Mouse (Mus musculus) heart, postnatal 10 days (tissue): ENCODE measurements around the gene Serpind1. TPM values are rescaled to one million over a fixed set of nuclear protein-coding genes. Genes with fewer than 3 reads are reported as not detected.

Experiments used
- DNase-seq, 2 experiments: peaks; one replicate each; pipeline ENCODE4 v3.0.0; 2021
- intact Hi-C: fragments of 180-260 bp; cut with DNase I; formaldehyde crosslinking; loops from one replicate; pipeline ENCODE4 v1.15.1; 2025
- total RNA-seq, 2 experiments: library from RNA; stranded (reverse); gene quantifications; 2 replicates each; pipeline ENCODE4 v1.2.3; 2021

The Serpind1 gene
- total RNA-seq, result 1 to 10 TPM; 2.8 to 3.0 TPM

DNA sequence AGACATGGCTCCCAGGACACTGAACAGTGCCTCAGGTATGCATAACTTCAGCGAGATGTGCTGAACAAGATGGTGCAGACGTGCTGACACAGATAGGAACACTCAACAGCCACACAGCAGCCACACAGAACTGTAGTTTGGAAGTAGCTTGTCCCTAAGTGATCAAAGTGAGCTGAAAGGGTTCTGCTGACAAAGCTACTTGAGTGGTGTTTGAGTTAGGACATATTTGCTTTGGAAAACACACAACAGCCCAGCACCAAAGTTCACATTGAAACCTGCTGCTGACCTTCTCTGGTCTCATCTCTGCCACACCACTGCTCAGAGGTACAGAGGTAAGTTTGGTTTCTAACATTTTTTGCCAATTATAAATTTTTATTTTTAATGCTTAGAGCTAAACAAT is at the start of gene Serpind1:
Gene Serpind1, plus strand, starts transcription at position 256 of the 400 bp plus-strand sequence.
- intact Hi-C loops, result no loop called here
- no peak for DNase-seq

DNA sequence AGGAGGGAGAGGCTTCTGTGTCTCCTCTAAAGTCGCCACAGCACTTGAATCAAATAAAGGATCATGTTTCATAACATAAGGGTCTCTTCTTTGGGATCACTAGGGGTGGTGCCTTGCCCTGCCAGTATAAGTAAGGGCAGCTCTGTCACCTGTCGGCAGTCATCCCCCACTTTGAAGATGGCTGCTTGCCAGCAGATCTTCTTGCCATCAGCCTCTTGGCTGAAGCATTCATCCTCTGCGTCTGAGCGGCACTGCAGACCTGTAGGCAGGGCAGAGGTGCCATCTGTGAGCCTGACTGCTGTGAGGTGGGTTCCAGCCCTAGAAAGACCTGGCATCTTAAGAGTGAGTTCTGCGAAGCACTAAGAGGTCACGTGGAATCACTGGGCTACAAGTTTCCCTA is 48.0 kb upstream of the Serpind1 start:
- intact Hi-C loops, result no loop called here
- peak in 1 of 2 experiments; percentile 14 for DNase-seq

DNA sequence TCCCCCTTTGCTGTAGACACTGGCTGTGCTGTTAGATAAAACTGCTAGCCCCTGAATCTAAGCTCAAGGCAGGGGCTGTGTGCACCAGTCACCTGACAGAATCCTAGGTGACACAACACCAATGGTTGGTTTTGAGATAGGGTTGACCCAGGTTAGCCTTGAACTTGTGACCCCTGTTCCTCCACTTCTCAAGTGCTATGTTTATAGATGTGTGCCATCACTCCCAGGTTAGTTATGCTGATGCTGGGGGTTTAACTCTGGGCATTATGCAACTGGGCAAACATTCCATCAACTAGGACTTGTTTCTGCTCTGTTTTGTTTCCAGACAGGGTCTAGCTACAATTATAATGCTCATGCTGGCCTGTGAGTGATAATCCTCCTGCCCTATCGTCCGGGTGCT is 44.1 kb upstream of the Serpind1 start:
- no peak for DNase-seq
- intact Hi-C loops, result no loop called here

DNA sequence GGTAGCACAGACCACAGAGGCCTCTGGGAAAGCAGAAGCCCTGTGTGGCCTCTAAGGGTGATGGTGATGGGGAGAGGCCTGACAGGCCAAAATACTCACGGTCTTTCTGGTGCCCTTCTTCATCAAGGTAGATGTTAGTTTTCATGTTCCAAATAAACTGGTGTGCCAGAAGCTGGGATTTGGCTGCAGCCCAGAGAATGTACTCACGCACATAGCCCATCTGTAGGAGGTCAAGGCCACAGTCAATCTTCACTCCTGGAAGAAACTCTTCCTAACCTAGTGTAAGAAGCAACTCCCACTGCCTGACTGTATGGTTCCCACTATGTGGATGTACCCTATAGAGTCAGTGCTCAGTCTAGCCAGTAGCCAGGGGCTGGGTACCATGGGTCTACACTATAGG is 40.2 kb upstream of the Serpind1 start:
- intact Hi-C loops, result loop anchor here (5.0 kb wide), 1 partner anchor 164 kb away; the partner anchor contains the start of gene 2610318N02Rik
- DNase-seq, result no peak

DNA sequence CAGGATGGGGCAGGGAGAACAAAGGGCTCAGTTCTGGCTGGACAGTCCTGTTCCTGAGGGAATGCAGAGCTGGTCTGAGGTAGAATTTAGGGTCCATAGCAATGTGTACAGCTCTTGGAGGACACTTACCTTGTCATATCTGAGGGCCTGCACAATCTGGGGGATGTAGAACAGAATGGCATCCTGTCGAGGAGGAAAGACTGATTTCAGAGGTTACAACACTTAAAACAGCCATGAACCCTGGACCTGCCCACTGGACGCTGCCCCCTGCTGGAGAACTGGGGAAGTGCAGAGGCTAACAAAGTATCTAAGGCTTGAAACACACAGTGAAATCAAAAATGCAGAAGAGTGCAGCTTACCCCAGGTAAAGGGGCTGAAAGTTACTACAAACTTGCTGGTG is 38.4 kb upstream of the Serpind1 start:
- DNase-seq, result peak; percentile 65 to 86
- intact Hi-C loops, result loop anchor here (5.0 kb wide), 1 partner anchor 165 kb away; the partner anchor contains the start of gene 2610318N02Rik

DNA sequence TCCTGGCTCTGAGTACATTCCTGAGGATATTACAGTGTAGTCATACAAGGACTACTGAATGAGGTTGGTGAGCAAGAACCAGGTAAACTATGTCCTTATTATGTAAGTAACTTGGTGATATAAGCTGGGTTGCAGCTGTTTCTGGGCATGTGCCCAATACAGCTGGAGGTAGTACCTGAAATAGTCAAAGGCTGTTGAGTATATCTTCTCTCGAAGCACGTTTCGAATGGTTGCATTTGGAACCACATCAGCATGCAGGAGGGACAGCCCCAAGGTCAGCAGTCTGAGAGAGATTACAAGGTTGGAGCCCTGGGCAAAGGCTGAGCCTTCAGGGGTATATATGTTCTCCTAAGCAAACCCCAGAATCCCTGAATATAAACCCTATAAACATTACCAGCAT is 30.4 kb upstream of the Serpind1 start:
- DNase-seq, result peak in 1 of 2 experiments; percentile 9

DNA sequence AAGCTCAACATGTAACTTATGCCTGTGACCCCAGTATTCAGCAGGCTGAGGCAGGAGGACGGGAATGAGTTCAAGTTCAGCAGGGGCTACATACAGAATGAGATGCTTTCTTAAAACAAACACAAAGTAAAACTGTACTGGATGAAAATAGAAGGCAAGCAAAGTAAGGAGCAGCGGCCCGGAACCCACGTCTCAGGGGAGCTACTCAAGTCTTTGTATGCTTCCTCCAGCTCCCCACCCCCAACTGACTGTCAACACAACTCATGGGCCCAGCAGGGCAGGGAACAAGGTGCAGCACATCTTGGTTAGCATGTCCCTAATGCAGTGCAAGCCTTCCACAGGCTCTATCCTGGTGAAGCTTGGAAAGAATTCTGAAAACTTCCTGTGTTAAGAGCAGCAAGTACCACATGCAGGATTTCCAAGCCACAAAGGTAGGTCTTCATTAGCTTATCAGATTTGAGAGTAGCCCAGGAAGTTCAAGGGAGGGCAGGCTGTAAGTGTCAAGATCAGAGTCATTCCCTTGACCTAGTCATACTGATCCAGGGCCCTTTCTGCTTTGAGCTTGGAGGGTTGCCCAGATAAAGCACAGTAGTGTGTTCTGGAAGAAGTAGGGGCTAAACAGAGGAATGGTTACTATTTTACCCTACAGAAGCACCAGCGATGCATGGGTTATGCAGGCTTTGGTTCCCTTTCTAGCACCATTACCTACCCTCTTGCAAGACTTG is 27.5 kb upstream of the Serpind1 start:
- intact Hi-C loops, result no loop called here
- DNase-seq, result no peak

More for the DNA sequence above, 30.4 kb upstream of the Serpind1 start:
- intact Hi-C loops, result no loop called here

DNA sequence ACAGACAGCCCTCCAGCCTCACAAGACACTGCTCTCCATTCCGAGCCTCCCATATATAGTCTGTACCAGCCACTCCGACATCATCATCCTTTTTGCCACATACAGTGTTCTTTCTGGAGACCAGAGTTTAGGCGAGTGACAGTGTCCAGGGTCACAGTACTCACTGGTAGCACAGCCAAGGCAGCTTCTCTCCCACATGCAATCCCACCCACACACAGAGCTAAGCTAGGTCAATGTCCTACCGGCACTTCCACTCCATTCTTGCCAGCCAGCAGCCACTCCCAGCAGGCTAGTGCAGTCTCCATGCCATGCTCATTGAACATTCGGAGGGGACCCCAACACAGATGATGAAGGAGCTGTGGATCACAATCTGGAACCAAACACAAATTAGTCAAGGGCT is 23.7 kb upstream of the Serpind1 start:
- intact Hi-C loops, result no loop called here
- no peak for DNase-seq

DNA sequence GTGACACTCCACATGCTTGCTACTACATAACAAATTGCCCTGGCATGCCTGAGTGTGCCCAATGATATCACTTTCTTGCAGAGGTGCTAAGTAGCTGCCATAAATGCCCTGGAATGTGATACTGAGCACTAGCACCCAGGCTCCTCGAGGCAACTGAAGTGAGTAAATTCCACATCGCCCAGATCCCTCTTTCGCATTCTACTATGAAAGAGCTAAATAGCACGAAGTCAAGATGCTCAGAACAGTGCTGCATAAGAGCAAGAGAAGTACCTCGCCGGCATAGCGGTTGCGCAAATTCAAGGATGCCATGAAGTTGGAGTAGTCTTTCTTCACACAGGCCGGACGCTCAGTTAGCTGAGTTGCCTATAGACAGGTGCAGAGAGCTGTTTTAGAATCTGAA is 22.1 kb upstream of the Serpind1 start:
- intact Hi-C loops, result no loop called here

DNA sequence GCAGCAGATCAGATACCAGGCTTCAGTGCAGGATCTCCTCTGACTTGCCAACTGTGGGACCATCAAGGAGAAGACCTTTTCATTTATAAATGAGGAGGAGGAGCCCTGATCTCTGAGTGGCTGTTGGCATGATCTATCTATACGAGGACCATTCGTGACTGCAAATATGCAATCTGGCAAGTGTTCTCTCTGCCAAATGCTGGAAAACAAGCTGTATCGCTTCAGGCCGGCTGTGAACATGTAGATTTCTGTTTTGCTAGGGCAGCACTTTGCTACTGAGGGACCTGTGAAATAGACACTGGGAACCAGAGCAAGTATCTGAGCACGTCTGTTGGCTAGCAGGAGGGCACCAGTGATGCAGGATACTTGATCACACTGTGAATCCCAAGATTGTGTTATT is 18.6 kb upstream of the Serpind1 start:
- intact Hi-C loops, result no loop called here
- no peak for DNase-seq

More for the DNA sequence above, 22.1 kb upstream of the Serpind1 start:
- DNase-seq, result no peak

DNA sequence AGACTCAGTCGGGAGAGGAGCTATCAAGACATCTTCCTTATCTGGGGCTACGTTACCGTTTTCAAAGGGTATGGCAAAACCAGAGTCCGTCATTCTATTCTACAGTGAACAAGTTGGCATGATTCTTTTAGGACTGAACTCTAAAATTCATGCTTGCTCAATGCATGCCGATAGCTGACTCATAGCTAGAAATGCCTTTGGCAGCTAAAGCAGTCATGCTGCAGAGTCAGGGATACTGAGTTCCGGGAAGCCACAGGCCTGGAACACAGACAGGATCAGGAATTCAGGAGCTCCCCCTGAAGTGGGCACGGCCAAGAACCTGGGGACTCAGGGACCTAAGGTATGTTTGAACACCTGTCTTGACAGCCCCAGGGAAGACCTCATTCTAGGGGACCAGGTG is 14.6 kb upstream of the Serpind1 start:
- intact Hi-C loops, result no loop called here
- no peak for DNase-seq

DNA sequence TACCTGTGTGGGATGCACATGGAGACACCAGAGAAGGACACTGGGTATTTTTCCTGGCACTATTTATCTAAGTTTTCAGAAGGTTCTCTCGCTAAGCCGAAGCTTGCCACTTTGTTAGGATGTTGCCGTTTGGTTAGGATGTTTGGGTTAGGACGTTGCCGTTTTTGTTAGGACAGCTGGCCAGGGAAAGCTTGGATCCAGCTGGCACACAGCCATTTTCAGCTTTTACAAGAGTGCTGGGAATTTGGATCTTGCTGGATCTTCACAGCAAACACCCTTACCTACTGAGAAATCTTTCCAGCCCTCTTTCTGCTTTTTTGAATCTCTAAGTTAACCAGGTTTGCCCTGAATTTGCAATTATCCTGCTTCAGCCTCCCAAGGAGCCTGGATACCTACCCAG is 9.7 kb upstream of the Serpind1 start:
- DNase-seq, result peak; percentile 23 to 40
- intact Hi-C loops, result no loop called here

DNA sequence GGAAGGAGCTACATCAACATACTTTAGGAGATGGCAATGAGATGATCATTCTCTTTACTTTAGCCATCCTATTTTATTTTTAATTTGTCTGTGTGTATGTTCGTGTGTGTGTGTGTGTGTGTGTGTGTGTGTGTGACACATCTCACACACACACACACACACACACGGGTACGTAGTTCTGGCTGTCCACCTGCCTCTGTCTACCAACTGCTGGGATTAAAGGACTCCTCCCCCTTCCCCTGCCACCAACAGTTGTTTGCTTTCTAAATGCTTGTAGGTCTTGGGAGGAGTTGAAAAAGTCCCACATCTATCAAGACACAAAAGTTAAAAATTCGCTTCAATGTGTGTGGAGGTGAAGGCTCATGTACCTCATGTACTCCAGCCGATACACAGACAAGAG is 6.4 kb upstream of the Serpind1 start:
- intact Hi-C loops, result no loop called here
- DNase-seq, result no peak

DNA sequence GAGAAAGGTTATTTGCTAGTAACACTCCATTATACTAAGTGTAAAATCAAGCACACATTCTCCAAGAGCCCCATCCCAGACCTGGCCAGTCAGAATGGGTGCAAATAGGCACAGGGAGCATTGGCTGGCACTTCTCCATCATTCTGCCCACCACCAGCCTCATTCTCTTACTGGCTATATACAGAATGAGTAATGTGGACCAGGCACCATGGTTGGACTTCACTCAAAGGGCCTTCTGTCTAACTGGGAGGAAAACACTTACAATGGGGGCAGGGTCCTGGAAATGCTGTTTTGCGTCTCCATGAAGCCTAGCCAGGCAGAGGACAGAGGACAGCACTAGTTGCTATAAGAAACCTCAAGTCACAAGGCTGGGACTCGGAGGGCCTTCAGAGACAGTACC is 5.1 kb upstream of the Serpind1 start:
- intact Hi-C loops, result no loop called here

DNA sequence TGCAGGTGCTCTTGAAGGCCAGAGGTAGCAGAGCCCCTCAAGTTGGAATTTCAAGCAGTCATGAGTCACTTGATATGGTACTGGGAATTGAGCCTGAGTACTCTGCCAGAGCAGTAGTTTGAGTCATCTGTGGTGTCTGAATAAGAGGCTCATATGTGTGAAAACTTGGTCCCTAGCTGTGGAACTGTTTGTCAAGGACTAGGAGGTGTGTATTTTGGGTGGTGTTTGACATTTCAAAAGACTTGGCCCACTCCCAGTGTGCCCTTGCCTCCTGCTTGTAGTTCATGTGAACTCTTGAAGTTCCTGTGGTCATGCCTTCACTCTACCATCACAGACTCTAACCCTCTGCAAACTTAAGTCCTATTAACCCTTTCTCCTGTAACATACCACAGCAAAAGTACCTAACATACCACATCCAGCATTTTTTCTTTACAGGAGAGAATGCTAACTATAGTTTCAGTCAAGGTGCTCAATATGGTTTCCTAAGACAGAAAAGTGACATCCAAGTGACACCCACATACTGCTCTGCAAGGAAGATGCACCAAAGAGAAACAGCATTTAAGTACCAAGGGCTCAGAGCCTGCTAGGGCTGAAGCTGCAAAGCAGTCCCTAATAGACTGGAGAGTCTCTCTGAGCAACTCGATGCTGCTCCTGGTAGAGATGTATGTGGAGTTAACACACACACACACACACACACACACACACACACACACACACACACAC is 1.2 kb upstream of the Serpind1 start:
- DNase-seq, result no peak
- intact Hi-C loops, result no loop called here

More for the DNA sequence above, 5.1 kb upstream of the Serpind1 start:
- no peak for DNase-seq

DNA sequence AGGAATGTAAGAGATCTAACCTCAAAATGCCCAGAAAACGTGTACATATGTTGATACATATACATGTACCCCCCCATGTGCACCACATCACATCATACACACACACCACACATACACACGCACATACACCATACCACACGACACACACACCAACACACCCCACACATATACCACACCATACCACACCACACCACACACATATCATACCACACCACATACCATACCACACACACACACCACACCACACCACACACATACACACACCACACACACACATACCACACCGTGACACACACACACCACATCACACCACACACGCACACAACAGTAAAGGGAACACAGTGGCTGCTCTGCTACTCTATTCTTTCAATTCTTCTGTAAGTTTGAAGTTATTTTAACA is 684 bp downstream of the Serpind1 start:
- intact Hi-C loops, result no loop called here
- DNase-seq, result no peak

DNA sequence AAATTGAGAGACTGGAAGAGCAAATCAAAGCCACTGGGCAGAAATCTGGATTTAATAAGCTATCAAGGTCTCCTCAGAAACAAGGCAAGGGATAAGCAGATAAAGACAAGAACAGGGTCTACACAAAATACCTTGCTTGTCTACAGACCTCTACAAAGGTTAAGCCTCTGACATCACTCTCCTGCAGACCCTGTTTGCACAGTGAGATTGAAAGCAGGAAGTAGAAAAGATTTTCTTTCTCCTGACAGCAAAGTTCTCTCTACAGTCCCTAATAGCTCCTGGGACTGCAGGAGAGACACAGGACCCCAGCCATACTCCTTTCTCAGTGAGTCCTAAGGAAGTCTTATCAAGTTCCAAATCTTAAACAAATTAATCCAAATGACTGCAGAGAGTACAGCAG is 3.4 kb downstream of the Serpind1 start:
- intact Hi-C loops, result no loop called here
- no peak for DNase-seq

DNA sequence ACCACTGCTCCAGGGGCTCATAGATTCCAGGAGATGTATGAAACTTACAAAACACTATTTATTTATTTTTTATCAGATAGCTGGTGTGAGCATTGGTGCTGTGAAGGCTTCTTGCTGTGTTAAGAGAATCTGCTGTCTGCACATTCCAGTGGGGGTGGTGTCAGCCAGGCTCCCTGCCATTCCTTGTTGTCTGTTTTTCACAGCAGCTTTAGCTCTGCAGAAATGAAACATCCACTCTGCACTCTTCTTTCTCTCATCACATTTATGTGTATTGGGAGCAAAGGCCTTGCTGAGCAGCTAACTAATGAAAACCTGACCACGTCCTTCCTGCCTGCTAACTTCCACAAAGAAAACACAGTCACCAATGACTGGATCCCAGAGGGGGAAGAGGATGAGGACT is 4.9 kb downstream of the Serpind1 start:
- peak; percentile 29 to 33 for DNase-seq
- intact Hi-C loops, result no loop called here

DNA sequence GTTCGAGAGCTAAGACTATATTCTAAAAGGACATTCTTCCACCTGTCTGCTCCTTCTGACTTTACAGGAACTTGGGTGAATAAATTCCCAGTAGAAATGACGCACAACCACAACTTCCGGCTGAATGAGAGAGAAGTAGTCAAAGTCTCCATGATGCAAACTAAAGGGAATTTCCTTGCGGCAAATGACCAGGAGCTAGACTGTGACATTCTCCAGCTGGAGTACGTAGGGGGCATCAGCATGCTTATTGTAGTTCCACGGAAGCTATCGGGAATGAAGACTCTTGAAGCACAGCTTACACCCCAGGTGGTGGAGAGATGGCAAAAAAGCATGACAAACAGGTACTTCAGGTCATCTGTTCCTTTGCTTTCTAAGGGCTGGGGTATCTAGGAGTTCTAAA is 8.5 kb downstream of the Serpind1 start:
- peak; percentile 35 to 45 for DNase-seq

DNA sequence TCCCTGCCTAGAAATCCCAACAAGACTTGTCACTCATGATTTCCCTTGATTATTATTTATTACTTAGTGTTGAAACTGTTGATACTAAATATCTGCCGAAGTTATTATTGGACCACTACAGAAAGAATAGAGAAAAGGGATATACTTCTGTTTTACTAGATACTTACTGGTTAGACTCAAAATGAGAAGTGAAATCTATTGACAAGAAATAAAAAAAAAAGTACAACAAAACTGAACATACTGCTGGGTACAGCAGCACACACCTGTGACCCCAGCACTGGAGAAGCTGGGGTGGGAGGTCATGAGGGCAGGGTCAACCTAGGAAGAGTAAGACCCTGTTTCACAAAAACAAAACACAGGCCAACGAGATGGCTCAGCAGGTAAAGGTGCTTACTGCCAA is 9.5 kb downstream of the Serpind1 start:
- intact Hi-C loops, result no loop called here
- DNase-seq, result no peak

More for the DNA sequence above, 8.5 kb downstream of the Serpind1 start:
- intact Hi-C loops, result no loop called here

DNA sequence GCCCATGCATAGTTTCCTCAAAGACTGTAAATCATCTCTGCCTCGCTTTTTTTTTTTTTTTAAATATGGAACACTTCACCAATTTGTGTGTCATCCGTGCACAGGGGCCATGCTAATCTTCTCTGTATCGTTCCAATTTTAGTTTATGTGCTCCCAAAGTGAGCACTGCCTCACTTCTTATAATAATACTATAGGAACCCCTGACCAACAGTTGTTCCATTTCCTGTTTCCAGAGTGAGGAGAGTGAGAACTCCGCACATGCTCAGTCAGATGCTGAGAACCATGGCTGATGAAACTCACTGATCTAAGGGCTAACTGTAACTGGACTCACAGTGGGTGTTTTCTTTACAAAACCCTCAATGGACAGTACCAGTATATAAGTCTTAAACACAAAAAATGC is 10.7 kb downstream of the Serpind1 start:
- intact Hi-C loops, result no loop called here

DNA sequence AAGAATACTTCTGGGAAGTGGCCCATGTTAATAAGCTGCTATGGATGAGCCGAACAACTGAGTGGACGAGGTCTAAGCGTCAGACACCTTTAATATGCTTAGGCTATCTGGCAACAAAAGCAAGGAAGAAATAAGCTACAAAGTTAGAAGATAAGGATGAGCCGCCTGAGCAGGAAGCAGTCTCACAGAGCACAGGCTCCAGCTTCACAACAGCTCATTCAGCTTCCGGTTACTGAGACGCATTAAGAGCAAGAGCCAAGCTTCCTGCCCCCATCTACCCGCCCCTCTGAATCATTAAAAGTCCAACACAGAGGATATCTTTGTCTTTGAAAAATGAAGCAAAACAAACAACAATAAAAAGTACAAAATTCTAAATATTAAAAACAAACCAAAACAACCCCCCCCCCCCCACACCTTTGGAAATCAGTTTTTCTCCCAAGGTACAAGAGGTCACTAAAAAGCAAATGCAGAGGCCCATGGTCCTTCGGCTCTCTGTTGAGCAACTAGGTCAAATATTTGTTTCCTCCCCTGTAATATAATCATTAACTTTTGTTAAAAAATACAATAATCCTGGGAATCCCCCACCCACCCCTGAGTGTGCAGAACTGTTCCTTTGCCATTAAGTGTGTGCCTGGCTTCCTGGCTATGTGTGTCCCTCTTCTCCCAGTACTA is 14.1 kb downstream of the Serpind1 start:
- no peak for DNase-seq
- intact Hi-C loops, result no loop called here

More for the DNA sequence above, 10.7 kb downstream of the Serpind1 start:
- no peak for DNase-seq
